Mouse (Mus musculus) left cerebral cortex, adult 8-10 months (tissue): ENCODE measurements at regions not wholly inside any gene's neighbourhood (a gene's known extent, or its start where the extent isn't known, plus 50 kb on each side); places are given as distances from the start of the nearest gene placed in this dataset.
A peak's percentile ranks its signal among the peaks of the same experiment; 100 is the strongest.

Source experiments
- DNase-seq, 2 experiments: peaks; one replicate each; pipeline ENCODE4 v3.0.0; 2022; ENCODE audit warnings: low spot score in 2 of 2

- DNase-seq: no peak
Measured at GRCm38 (mm10) chr13:60061589-60061988, 115.6 kb downstream of the Gas1 start.

GRCm38 (mm10) chr13:60057761-60058274, 119.3 kb downstream of the Gas1 start:
- DNase-seq: no peak

GRCm38 (mm10) chr13:60054531-60054930, 122.6 kb downstream of the Gas1 start:
- no peak for DNase-seq

GRCm38 (mm10) chr13:60054081-60054480, 123.1 kb downstream of the Gas1 start:
- DNase-seq: no peak

- no peak for DNase-seq
Measured at GRCm38 (mm10) chr13:60051866-60052265, 125.3 kb downstream of the Gas1 start.

GRCm38 (mm10) chr13:60050799-60051580, 126.2 kb downstream of the Gas1 start:
- peak in 1 of 2 experiments; percentile 43 for DNase-seq

- DNase-seq: no peak
Measured at GRCm38 (mm10) chr13:60049703-60050102, 127.5 kb downstream of the Gas1 start.

GRCm38 (mm10) chr13:60047791-60048730, 129.1 kb downstream of the Gas1 start:
- peak in 1 of 2 experiments; percentile 51 for DNase-seq

GRCm38 (mm10) chr13:60045752-60046151, 131.4 kb downstream of the Gas1 start:
- DNase-seq: no peak

- no peak for DNase-seq
Measured at GRCm38 (mm10) chr13:60044876-60045275, 132.3 kb downstream of the Gas1 start.

- peak in 1 of 2 experiments; percentile 2 for DNase-seq
Measured at GRCm38 (mm10) chr13:60042443-60042842, 134.7 kb downstream of the Gas1 start.

GRCm38 (mm10) chr13:60035536-60036130, 141.5 kb downstream of the Gas1 start:
- DNase-seq: no peak

GRCm38 (mm10) chr13:60033116-60033515, 144.0 kb downstream of the Gas1 start:
- DNase-seq: no peak

GRCm38 (mm10) chr13:60032586-60032985, 144.6 kb downstream of the Gas1 start:
- DNase-seq: no peak

- no peak for DNase-seq
Measured at GRCm38 (mm10) chr13:60029591-60029990, 147.6 kb downstream of the Gas1 start.

- DNase-seq: no peak
Measured at GRCm38 (mm10) chr13:60020175-60020487, 157.0 kb downstream of the Gas1 start.

GRCm38 (mm10) chr13:60019291-60020174, 157.6 kb downstream of the Gas1 start:
- no peak for DNase-seq

GRCm38 (mm10) chr13:60015854-60016366, 161.3 kb downstream of the Gas1 start:
- DNase-seq: no peak

- DNase-seq: no peak
Measured at GRCm38 (mm10) chr13:60012046-60012813, 164.9 kb downstream of the Gas1 start.

- DNase-seq: no peak
Measured at GRCm38 (mm10) chr13:60011092-60011491, 166.1 kb downstream of the Gas1 start.
